Mouse (Mus musculus) midbrain, embryonic 14.5 days (tissue): ENCODE results near the gene Polr2i. TPM values are rescaled to one million over a fixed set of nuclear protein-coding genes. Genes with fewer than 3 reads are reported as not detected.
A peak's percentile ranks its signal among the peaks of the same experiment; 100 is the strongest.

ENCODE experiments used
- ATAC-seq: fragments of 200-750 bp; cut with Nextera tagmentation; 2 replicates; pipeline ENCODE4 v1.8.0; 2017; ENCODE audit warnings: moderate number of reproducible peaks, moderate library complexity; ENCODE audit not compliant: low FRiP score, low TSS enrichment
- DNase-seq: peaks from one replicate; pipeline ENCODE4 v3.0.0-alpha.2; 2015
- H3K27ac ChIP-seq: fragments of 300-500 bp; sonication (generic); replicated peaks from 2 replicates; pipeline ENCODE4 v1.5.1; 2014; ENCODE audit warnings: mild to moderate bottlenecking, low read depth, low read length, moderate library complexity
- H3K27me3 ChIP-seq: fragments of 300-500 bp; sonication (generic); 2 replicates; pipeline ENCODE4 v1.6.1; 2014; ENCODE audit warnings: low read length, control low read depth, mixed read lengths; ENCODE audit not compliant: control insufficient read depth, insufficient read depth
- H3K36me3 ChIP-seq: fragments of 300-500 bp; sonication (generic); 2 replicates; pipeline ENCODE4 v1.6.1; 2014; ENCODE audit warnings: low read length, control low read depth; ENCODE audit not compliant: control insufficient read depth, insufficient read depth
- H3K4me1 ChIP-seq: fragments of 300-500 bp; sonication (generic); 2 replicates; pipeline ENCODE4 v1.6.1; 2014; ENCODE audit warnings: mild to moderate bottlenecking, antibody characterized with exemption, low read length, control low read depth; ENCODE audit not compliant: control insufficient read depth, insufficient read depth
- H3K4me2 ChIP-seq: fragments of 300-500 bp; sonication (generic); 2 replicates; pipeline ENCODE4 v1.6.1; 2014; ENCODE audit warnings: mild to moderate bottlenecking, low read length, moderate library complexity
- H3K4me3 ChIP-seq: fragments of 300-500 bp; sonication (generic); replicated peaks from 2 replicates; pipeline ENCODE4 v1.5.1; 2014; ENCODE audit warnings: low read depth, low read length
- H3K9ac ChIP-seq: fragments of 300-500 bp; sonication (generic); replicated peaks from 2 replicates; pipeline ENCODE4 v1.6.1; 2014; ENCODE audit warnings: mild to moderate bottlenecking, low read length, moderate library complexity
- H3K9me3 ChIP-seq: fragments of 300-500 bp; sonication (generic); 2 replicates; pipeline ENCODE4 v1.6.1; 2016; ENCODE audit warnings: low read length, control low read depth, mixed read lengths; ENCODE audit not compliant: control insufficient read depth
- WGBS: fragments of 180-500 bp; shearing (Covaris S2); extraction: QIAGEN DNeasy Blood & Tissue Kit; methylation state at CpG from one replicate; pipeline ENCODE4 v1.1.7; 2014; 5-methylcytosine and 5-hydroxymethylcytosine counted together
- polyA plus RNA-seq: library from polyadenylated mRNA; unstranded; fragments of >200 nt; fragmentation: Nextera tagmentation; extraction: Ambion mirVana; gene quantifications from 2 replicates; pipeline ENCODE4 v1.2.1, GENCODE M21; 2014

Polr2i gene
- polyA plus RNA-seq, 1 experiment from 2014 or later: 176 TPM

DNA sequence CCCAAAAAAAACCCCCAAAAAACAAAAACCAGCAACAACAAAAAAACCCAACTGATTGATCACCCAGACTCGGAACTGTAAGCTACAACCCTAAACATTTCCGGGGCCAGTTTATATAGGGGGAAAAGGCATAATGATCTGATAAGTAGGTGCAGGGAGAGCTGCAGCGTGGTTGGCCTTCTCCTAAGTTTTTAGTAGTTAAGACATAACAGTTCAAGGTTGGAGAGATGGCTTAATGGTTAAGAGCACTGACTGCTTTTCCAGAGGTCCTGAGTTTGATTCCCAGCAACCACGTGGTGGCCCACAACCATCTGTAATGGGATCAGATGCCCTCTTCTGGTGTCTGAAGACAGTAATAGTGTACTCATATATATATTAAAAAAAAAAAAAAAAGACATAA, 49.8 kb downstream of the Polr2i start:
- Histone ChIP-seq H3K9ac (no peak overlapping the region), H3K27me3 (no peaks in the 10 kb centered on the region), H3K4me3 (no peak overlapping the region), H3K4me1 (peaks cover 9% of the 10 kb centered on the region; the same call in 1 of the 2 replicates), H3K9me3 (no peaks in the 10 kb centered on the region), H3K27ac (no peak overlapping the region), H3K4me2 (peak overlapping the region; percentile 93), H3K36me3 (no peaks in the 10 kb centered on the region)
- 81% methylated on average over 4 of the region's 4 CpGs for WGBS
- ATAC-seq (no peak), DNase-seq (no peak)

DNA sequence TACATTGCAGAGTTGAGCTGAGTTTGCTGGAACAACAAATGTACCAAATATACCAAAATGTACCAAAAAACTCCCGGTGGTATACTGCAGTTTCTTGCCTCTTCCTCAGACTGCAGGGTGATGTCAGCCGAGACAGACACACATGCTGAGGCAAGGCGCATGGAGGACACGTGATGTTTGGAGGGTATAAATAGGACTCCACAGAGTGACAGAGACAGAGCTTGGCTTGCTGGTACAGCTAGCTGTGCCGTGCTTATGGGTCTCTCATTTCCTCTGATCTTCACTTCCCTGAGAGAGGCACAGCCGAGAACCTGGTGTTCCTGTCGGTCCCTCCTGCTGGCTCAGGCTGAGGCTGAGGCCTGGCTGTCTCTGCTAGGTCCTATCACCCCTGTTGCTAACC, 51.0 kb downstream of the Polr2i start:
- H3K4me2 ChIP-seq: no peak overlapping the region
- no peaks in the 10 kb centered on the region for H3K36me3 ChIP-seq
- no peaks in the 10 kb centered on the region for H3K27me3 ChIP-seq
- 75% methylated on average over 7 of the region's 7 CpGs for WGBS
- no peak overlapping the region for H3K9ac ChIP-seq
- no peaks in the 10 kb centered on the region for H3K9me3 ChIP-seq
- peaks cover 9% of the 10 kb centered on the region; the same call in 1 of the 2 replicates for H3K4me1 ChIP-seq
- no peak for DNase-seq
- H3K4me3 ChIP-seq: no peak overlapping the region
- no peak for ATAC-seq
- no peak overlapping the region for H3K27ac ChIP-seq

Other genes starting within 250 kb of the Polr2i start
- 3.3 and 5.5 TPM in 2 replicates for gene Zfp568, start 248.0 kb upstream of the Polr2i start, polyA plus RNA-seq
- gene Zfp14, start 180.6 kb upstream of the Polr2i start, polyA plus RNA-seq: 13.5 and 14.3 TPM in 2 replicates
- gene Zfp82, start 159.0 kb upstream of the Polr2i start, polyA plus RNA-seq: 11.3 and 11.6 TPM in 2 replicates
- 1.7 and 1.8 TPM in 2 replicates for gene Gm26920, start 141.5 kb upstream of the Polr2i start, polyA plus RNA-seq
- gene Zfp566, start 141.4 kb upstream of the Polr2i start, polyA plus RNA-seq: 17.5 and 21.1 TPM in 2 replicates
- 86.6 and 101 TPM in 2 replicates for gene Zfp260, start 137.2 kb upstream of the Polr2i start, polyA plus RNA-seq
- gene Zfp382, start 110.0 kb upstream of the Polr2i start, polyA plus RNA-seq: 10.7 and 11.7 TPM in 2 replicates
- gene Zfp146, start 62.2 kb upstream of the Polr2i start, polyA plus RNA-seq: 18.5 and 19.7 TPM in 2 replicates
- 5.5 TPM in 2 replicates for gene Cox7a1, start 47.8 kb upstream of the Polr2i start, polyA plus RNA-seq
- gene Capns1, start 33.1 kb upstream of the Polr2i start, polyA plus RNA-seq: 53.0 and 70.5 TPM in 2 replicates
- 337 and 360 TPM in 2 replicates for gene Tbcb, start 324 bp downstream of the Polr2i start, polyA plus RNA-seq
- not detected in 2 replicates for gene Ovol3, start 3.8 kb downstream of the Polr2i start, polyA plus RNA-seq
- gene Thap8, start 48.1 kb downstream of the Polr2i start, polyA plus RNA-seq: 0.58 and 0.61 TPM in 2 replicates
- gene Wdr62, start 48.5 kb downstream of the Polr2i start, polyA plus RNA-seq: 2.5 and 5.0 TPM in 2 replicates
- gene Clip3, start 59.8 kb downstream of the Polr2i start, polyA plus RNA-seq: 121 and 131 TPM in 2 replicates
- gene Alkbh6, start 76.8 kb downstream of the Polr2i start, polyA plus RNA-seq: 107 and 145 TPM in 2 replicates
- gene Syne4, start 82.9 kb downstream of the Polr2i start, polyA plus RNA-seq: 9.3 and 10.2 TPM in 2 replicates
- gene E130208F15Rik, start 89.8 kb downstream of the Polr2i start, polyA plus RNA-seq: not detected in 2 replicates
- 19.8 and 20.4 TPM in 2 replicates for gene Sdhaf1, start 91.9 kb downstream of the Polr2i start, polyA plus RNA-seq
- gene Lrfn3, start 130.8 kb downstream of the Polr2i start, polyA plus RNA-seq: 13.9 and 16.3 TPM in 2 replicates
- gene Tyrobp, start 181.8 kb downstream of the Polr2i start, polyA plus RNA-seq: 11.4 and 29.7 TPM in 2 replicates
- 0.58 TPM in 1 of 2 replicates, not detected in the other for gene Hcst, start 187.9 kb downstream of the Polr2i start, polyA plus RNA-seq
- gene Nfkbid, start 189.8 kb downstream of the Polr2i start, polyA plus RNA-seq: 1.4 and 2.3 TPM in 2 replicates
- gene Aplp1, start 213.6 kb downstream of the Polr2i start, polyA plus RNA-seq: 662 and 710 TPM in 2 replicates
- gene Kirrel2, start 225.7 kb downstream of the Polr2i start, polyA plus RNA-seq: 5.0 and 5.7 TPM in 2 replicates
- gene Nphs1, start 226.4 kb downstream of the Polr2i start, polyA plus RNA-seq: 0.74 and 1.4 TPM in 2 replicates